In genomic region chr9:51060601-51061000, GRCm38 (mm10) we compare ENCODE assay signal across 51 mouse cellular contexts. TPM values are rescaled to one million over a fixed set of nuclear protein-coding genes. Genes with fewer than 3 reads are reported as not detected.
"Had no signal": no experiment of that assay in that cellular context is flagged by ENCODE, and none has a peak within 500 bp of the region (broad histone marks: within the 10 kb centered on the region; RNA-seq: fewer than 3 reads in every experiment).

Gene Btg4, plus strand, starts transcription at chr9:51060901.

- H3K9ac ChIP-seq: heart, embryonic 12.5 days; heart, embryonic 13.5 days; heart, embryonic 15.5 days; hindbrain, embryonic 12.5 days; hindbrain, embryonic 13.5 days; hindbrain, embryonic 14.5 days; hindbrain, embryonic 15.5 days; intestine, embryonic 15.5 days; kidney, embryonic 15.5 days had no signal

- H3K9me3 ChIP-seq: heart, embryonic 10.5 days; heart, embryonic 12.5 days; heart, embryonic 13.5 days; heart, embryonic 15.5 days; hindbrain, embryonic 10.5 days; hindbrain, embryonic 12.5 days; hindbrain, embryonic 13.5 days; hindbrain, embryonic 15.5 days; intestine, embryonic 15.5 days; kidney, embryonic 15.5 days had no signal

- H3K4me3 ChIP-seq: heart, embryonic 10.5 days; heart, embryonic 12.5 days; heart, embryonic 13.5 days; heart, embryonic 15.5 days; hindbrain, embryonic 10.5 days; hindbrain, embryonic 12.5 days; hindbrain, embryonic 13.5 days; hindbrain, embryonic 15.5 days; intestine, embryonic 15.5 days; kidney, embryonic 15.5 days; layer of hippocampus, adult 2 months had no signal

- H3K4me2 ChIP-seq: heart, embryonic 11.5 days; heart, embryonic 12.5 days; heart, embryonic 13.5 days; heart, embryonic 15.5 days; hindbrain, embryonic 12.5 days; hindbrain, embryonic 13.5 days; hindbrain, embryonic 14.5 days; hindbrain, embryonic 15.5 days; intestine, embryonic 15.5 days; kidney, embryonic 15.5 days had no signal

- DNase-seq: heart, postnatal 10 days; heart, postnatal 14 days; heart, postnatal 36 days; heart, postnatal 4 days; kidney, adult 11 months; kidney, adult 18-20 months; kidney, adult 2 months; kidney, adult 8-10 months; kidney, adult 9 months; kidney, postnatal 10 days; kidney, postnatal 14 days; kidney, postnatal 25 days; kidney, postnatal 36 days; kidney, postnatal 4 days; layer of hippocampus, adult 9-11 months; layer of hippocampus, postnatal 36 days had no signal

- ATAC-seq: hindbrain, embryonic 16.5 days; hindbrain, postnatal 0 days; inflammation-experienced regulatory T-cells, adult 6 months; intestine, embryonic 15.5 days; intestine, embryonic 16.5 days; intestine, postnatal 0 days had no signal

- H3K4me1 ChIP-seq: heart, embryonic 15.5 days; hindbrain, embryonic 10.5 days; hindbrain, embryonic 12.5 days; hindbrain, embryonic 13.5 days; hindbrain, embryonic 15.5 days; intestine, embryonic 15.5 days had no signal

- H3K27me3 ChIP-seq: heart, embryonic 12.5 days; heart, embryonic 13.5 days; heart, embryonic 15.5 days; hindbrain, embryonic 12.5 days; hindbrain, embryonic 13.5 days; hindbrain, embryonic 15.5 days; intestine, embryonic 15.5 days; kidney, embryonic 15.5 days had no signal

- H3K36me3 ChIP-seq: heart, embryonic 10.5 days; hindbrain, embryonic 10.5 days; hindbrain, embryonic 12.5 days; hindbrain, embryonic 13.5 days; hindbrain, embryonic 15.5 days; intestine, embryonic 15.5 days; kidney, embryonic 15.5 days had no signal

- H3K27ac ChIP-seq: heart, embryonic 10.5 days; heart, embryonic 13.5 days; heart, embryonic 15.5 days; hindbrain, embryonic 10.5 days; hindbrain, embryonic 12.5 days; hindbrain, embryonic 13.5 days; hindbrain, embryonic 14.5 days; hindbrain, embryonic 15.5 days; hindbrain, postnatal 0 days; intestine, embryonic 15.5 days; kidney, embryonic 15.5 days; kidney, postnatal 0 days; layer of hippocampus, adult 2 months had no signal

RNA-seq across cellular contexts. Expression of gene Btg4, which starts in this region (rescaled TPM):
- total RNA-seq: heart, postnatal 10 days; heart, postnatal 14 days; heart, postnatal 25 days; heart, postnatal 36 days; heart, postnatal 4 days; hematopoietic stem cell, adult 5-6 weeks; hindbrain, postnatal 0 days; layer of hippocampus, adult 18-20 months; layer of hippocampus, adult 2 months; layer of hippocampus, adult 8-10 months; layer of hippocampus, postnatal 10 days; layer of hippocampus, postnatal 14 days; layer of hippocampus, postnatal 25 days; layer of hippocampus, postnatal 36 days; left cerebral cortex, adult 18-20 months had no signal
- polyA plus RNA-seq: heart, embryonic 10.5 days; heart, embryonic 11.5 days; heart, embryonic 12.5 days; heart, embryonic 13.5 days; heart, embryonic 14.5 days; heart, embryonic 15.5 days; heart, embryonic 16.5 days; heart, postnatal 0 days; hindbrain, embryonic 10.5 days; hindbrain, embryonic 11.5 days; hindbrain, embryonic 12.5 days; hindbrain, embryonic 13.5 days; hindbrain, embryonic 14.5 days; hindbrain, embryonic 15.5 days; hindbrain, embryonic 16.5 days; hindbrain, postnatal 0 days; intestine, embryonic 14.5 days; intestine, embryonic 15.5 days; intestine, embryonic 16.5 days; intestine, postnatal 0 days; kidney, adult 2 months; kidney, embryonic 14.5 days; kidney, embryonic 15.5 days; kidney, embryonic 16.5 days; kidney, postnatal 0 days; large intestine, adult 2 months had no signal
